20 mouse cellular contexts compared by ENCODE assay signal in genomic region chr5:36144560-36144959, GRCm38 (mm10). TPM values are rescaled to one million over a fixed set of nuclear protein-coding genes. Genes with fewer than 3 reads are reported as not detected.
"Had no signal": no experiment of that assay in that cellular context is flagged by ENCODE, and none has a peak within 500 bp of the region (broad histone marks: within the 10 kb centered on the region; RNA-seq: fewer than 3 reads in every experiment).

No protein-coding gene starts in this region.

- H3K4me2 ChIP-seq: limb, embryonic 12.5 days; liver, embryonic 13.5 days; lung, embryonic 15.5 days had no signal

- H3K4me1 ChIP-seq: limb, embryonic 12.5 days; liver, embryonic 13.5 days; megakaryocyte, embryonic 14.5 days had no signal

- DNase-seq: kidney, adult 8-10 months; kidney, postnatal 25 days; layer of hippocampus, adult 9-11 months; layer of hippocampus, postnatal 36 days; liver; liver, embryonic 13.5 days; liver, postnatal 0 days; lung, postnatal 14 days; midbrain, embryonic 14.5 days; thymus, adult 18-20 months; thymus, postnatal 25 days had no signal

- H3K27me3 ChIP-seq: limb, embryonic 12.5 days; liver, embryonic 13.5 days; lung, embryonic 15.5 days had no signal

- ATAC-seq: inflammation-experienced regulatory T-cells, adult 6 months; intestine, postnatal 0 days; liver, postnatal 0 days had no signal

- H3K36me3 ChIP-seq: limb, embryonic 12.5 days; liver, embryonic 13.5 days; lung, embryonic 15.5 days had no signal

- H3K27ac ChIP-seq: limb, embryonic 12.5 days; liver, embryonic 13.5 days; lung, embryonic 15.5 days; macrophage had no signal

- H3K9me3 ChIP-seq: limb, embryonic 12.5 days; liver, embryonic 13.5 days; lung, embryonic 15.5 days; megakaryocyte, embryonic 14.5 days had no signal

- H3K4me3 ChIP-seq: limb, embryonic 12.5 days; liver, embryonic 13.5 days; lung, embryonic 15.5 days; megakaryocyte, embryonic 14.5 days had no signal

- H3K9ac ChIP-seq: limb, embryonic 12.5 days; liver, embryonic 13.5 days; liver, postnatal 0 days; lung, embryonic 15.5 days had no signal

RNA-seq across cellular contexts. Expression of gene Psapl1, which starts 59.3 kb away (rescaled TPM):
- total RNA-seq: layer of hippocampus, postnatal 36 days; left cerebral cortex, adult 8-10 months; left cerebral cortex, postnatal 36 days had no signal
- polyA plus RNA-seq: inflammation-experienced regulatory T-cells, adult 6 months; limb, embryonic 12.5 days; liver, embryonic 13.5 days; liver, postnatal 0 days; macrophage; midbrain, embryonic 14.5 days; neural tube, embryonic 14.5 days had no signal
